Mouse (Mus musculus) stomach, embryonic 15.5 days (tissue): Measurements from ENCODE around the gene Stk39. TPM values are rescaled to one million over a fixed set of nuclear protein-coding genes. Genes with fewer than 3 reads are reported as not detected.

Source experiments
- ATAC-seq: fragments of 200-750 bp; cut with Nextera tagmentation; 2 replicates; pipeline ENCODE4 v1.8.0; 2017; ENCODE audit warnings: low read depth, moderate number of reproducible peaks, moderate TSS enrichment; ENCODE audit not compliant: insufficient read depth, low FRiP score
- H3K27ac ChIP-seq: fragments of 300-500 bp; sonication (generic); 2 replicates; pipeline ENCODE4 v1.5.1; 2015; ENCODE audit warnings: mild to moderate bottlenecking, inconsistent platforms
- H3K27me3 ChIP-seq: fragments of 300-500 bp; sonication (generic); replicated peaks from 2 replicates; pipeline ENCODE4 v1.6.1; 2015; ENCODE audit warnings: inconsistent platforms
- H3K36me3 ChIP-seq: fragments of 300-500 bp; sonication (generic); 2 replicates; pipeline ENCODE4 v1.6.1; 2015; ENCODE audit warnings: inconsistent platforms
- H3K4me1 ChIP-seq: fragments of 300-500 bp; sonication (generic); 2 replicates; pipeline ENCODE4 v1.6.1; 2015; ENCODE audit warnings: inconsistent platforms
- H3K4me2 ChIP-seq: fragments of 300-500 bp; sonication (generic); 2 replicates; pipeline ENCODE4 v1.6.1; 2015; ENCODE audit warnings: mild to moderate bottlenecking, inconsistent platforms
- H3K4me3 ChIP-seq: fragments of 300-500 bp; sonication (generic); replicated peaks from 2 replicates; pipeline ENCODE4 v1.5.1; 2015; ENCODE audit warnings: inconsistent platforms
- H3K9ac ChIP-seq: fragments of 300-500 bp; sonication (generic); 2 replicates; pipeline ENCODE4 v1.6.1; 2015; ENCODE audit warnings: inconsistent platforms
- H3K9me3 ChIP-seq: fragments of 300-500 bp; sonication (generic); 2 replicates; pipeline ENCODE4 v1.6.1; 2016; ENCODE audit warnings: inconsistent platforms
- WGBS: fragments of 180-500 bp; shearing (Covaris S2); methylation state at CpG from one replicate; pipeline ENCODE4 v1.1.7; 2015; 5-methylcytosine and 5-hydroxymethylcytosine counted together
- polyA plus RNA-seq: library from polyadenylated mRNA; unstranded; fragments of >200 nt; fragmentation: Nextera tagmentation; extraction: Ambion mirVana; gene quantifications from 2 replicates; pipeline ENCODE4 v1.2.1, GENCODE M21; 2015

Gene Stk39
- polyA plus RNA-seq, 1 experiment from 2014 or later, result 21.7 TPM

DNA sequence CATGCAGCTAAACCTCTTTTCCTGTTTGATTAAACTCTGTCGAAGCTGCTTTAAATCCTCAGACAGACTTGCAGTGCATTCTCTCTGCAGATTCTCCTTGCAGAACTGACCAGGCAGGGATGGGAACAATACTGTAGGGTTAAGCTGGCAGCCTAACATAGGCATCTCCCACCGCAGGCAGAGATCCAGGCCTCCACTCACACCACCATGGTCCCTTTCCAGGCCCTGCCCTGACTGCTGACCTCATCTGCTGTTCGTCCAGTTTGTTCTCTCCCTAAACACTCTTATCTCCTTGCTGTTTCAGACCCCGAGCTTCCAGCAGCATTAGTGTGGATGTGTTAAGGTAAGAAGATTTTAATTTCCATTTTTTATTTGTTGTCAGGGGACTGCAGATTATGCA is 182.1 kb downstream of the Stk39 start:
- WGBS, result 28% methylated on average over 4 of the region's 4 CpGs
- H3K27me3 ChIP-seq, result no peaks in the 10 kb centered on the region
- H3K4me2 ChIP-seq, result no peak overlapping the region
- H3K4me3 ChIP-seq, result no peak overlapping the region
- H3K36me3 ChIP-seq, result no peaks in the 10 kb centered on the region
- H3K4me1 ChIP-seq, result no peaks in the 10 kb centered on the region; the same call in 1 of the 2 replicates
- no peak overlapping the region for H3K27ac ChIP-seq
- no peaks in the 10 kb centered on the region for H3K9me3 ChIP-seq
- no peak for ATAC-seq
- H3K9ac ChIP-seq, result no peak overlapping the region

DNA sequence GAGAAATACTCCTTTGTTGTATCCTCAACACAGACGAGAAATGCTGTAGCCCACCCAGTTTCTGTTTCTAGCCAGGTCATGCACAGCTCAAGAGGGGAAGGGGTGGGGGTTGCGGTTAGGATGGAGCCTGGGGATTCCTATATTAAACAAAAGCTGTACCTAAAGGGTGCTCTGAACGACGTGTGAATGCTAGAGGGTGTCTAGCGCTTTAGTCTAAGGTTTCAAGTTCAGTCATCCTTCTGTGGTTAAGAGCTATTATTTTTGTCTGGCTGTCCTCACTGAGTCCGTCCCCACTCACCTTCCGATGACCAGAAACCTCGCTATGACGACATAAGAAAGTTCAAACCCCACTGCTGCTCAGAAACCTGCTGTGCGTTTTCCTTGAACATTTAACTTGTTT is 182.9 kb downstream of the Stk39 start:
- Histone ChIP-seq H3K27me3 (no peaks in the 10 kb centered on the region), H3K9ac (no peak overlapping the region), H3K27ac (no peak overlapping the region), H3K4me2 (no peak overlapping the region), H3K9me3 (no peaks in the 10 kb centered on the region), H3K36me3 (no peaks in the 10 kb centered on the region), H3K4me3 (no peak overlapping the region), H3K4me1 (no peaks in the 10 kb centered on the region; the same call in 1 of the 2 replicates)
- WGBS, result 69% methylated on average over 10 of the region's 10 CpGs
- no peak for ATAC-seq

DNA sequence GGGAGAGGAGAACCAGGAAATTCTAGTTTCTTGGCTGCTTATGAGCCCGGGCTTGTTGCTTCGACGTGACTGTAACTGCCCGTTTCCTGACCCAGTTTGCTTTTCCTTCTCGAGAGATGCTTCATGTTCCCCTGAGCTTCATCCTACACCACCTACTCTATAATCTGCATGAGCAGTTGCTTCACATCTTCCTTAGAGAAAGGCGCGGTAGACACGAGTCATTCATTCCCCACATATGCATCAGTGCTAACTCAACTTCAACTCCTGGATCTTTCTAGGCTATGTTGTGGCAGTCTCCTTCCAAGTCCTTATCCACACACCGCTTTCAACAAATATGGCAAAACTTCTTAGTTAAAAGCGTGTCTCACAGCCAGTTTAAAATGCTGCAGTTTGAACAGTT is 184.0 kb downstream of the Stk39 start:
- H3K4me1 ChIP-seq, result no peaks in the 10 kb centered on the region; the same call in 1 of the 2 replicates
- no peak overlapping the region for H3K4me2 ChIP-seq
- H3K27ac ChIP-seq, result no peak overlapping the region
- no peaks in the 10 kb centered on the region for H3K27me3 ChIP-seq
- no peak for ATAC-seq
- H3K36me3 ChIP-seq, result no peaks in the 10 kb centered on the region
- no peak overlapping the region for H3K9ac ChIP-seq
- no peaks in the 10 kb centered on the region for H3K9me3 ChIP-seq
- no peak overlapping the region for H3K4me3 ChIP-seq
- 95% methylated on average over 10 of the region's 10 CpGs for WGBS

GRCm38 (mm10) chr2:68284391-68284790 is 187.7 kb downstream of the Stk39 start:
- ATAC-seq, result no peak
- Histone ChIP-seq H3K4me2 (no peak overlapping the region), H3K4me1 (no peaks in the 10 kb centered on the region), H3K27ac (no peak overlapping the region), H3K4me3 (no peak overlapping the region), H3K36me3 (no peaks in the 10 kb centered on the region), H3K9me3 (no peaks in the 10 kb centered on the region), H3K9ac (no peak overlapping the region), H3K27me3 (no peaks in the 10 kb centered on the region)
- WGBS, result 55% methylated on average over 2 of the region's 2 CpGs

DNA sequence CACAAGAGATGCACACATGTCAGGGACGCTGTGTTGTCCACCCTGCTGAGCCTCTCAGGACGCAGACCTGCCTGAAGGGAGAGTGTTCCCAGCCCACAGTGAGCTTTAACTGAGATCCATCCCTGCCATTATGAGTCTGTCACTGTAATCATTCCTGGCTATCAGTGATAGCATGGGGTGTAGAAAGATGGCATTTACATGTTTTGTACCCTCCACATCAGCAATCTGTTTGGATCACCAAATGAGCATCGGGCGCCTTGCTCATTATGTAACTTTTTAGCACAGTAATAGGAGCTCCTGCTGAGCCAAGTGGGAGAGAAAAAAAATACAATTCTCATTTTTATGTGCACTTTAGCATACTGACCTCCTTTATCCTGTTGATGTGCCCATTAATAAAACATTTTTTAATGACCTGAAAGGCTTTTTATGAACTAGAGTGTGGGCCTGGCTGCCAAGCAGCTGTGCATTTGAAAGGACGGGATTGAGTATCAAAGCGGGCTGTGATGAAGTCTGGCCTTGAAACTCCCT is 189.0 kb downstream of the Stk39 start:
- H3K36me3 ChIP-seq, result no peaks in the 10 kb centered on the region
- H3K9me3 ChIP-seq, result no peaks in the 10 kb centered on the region
- H3K4me2 ChIP-seq, result no peak overlapping the region
- ATAC-seq, result no peak
- no peak overlapping the region for H3K4me3 ChIP-seq
- 85% methylated on average over 6 of the region's 6 CpGs for WGBS
- H3K27ac ChIP-seq, result no peak overlapping the region
- H3K4me1 ChIP-seq, result no peaks in the 10 kb centered on the region
- no peaks in the 10 kb centered on the region for H3K27me3 ChIP-seq
- no peak overlapping the region for H3K9ac ChIP-seq

- WGBS, result 85% methylated on average over 3 of the region's 3 CpGs
- ATAC-seq, result no peak
- H3K9me3 ChIP-seq, result no peaks in the 10 kb centered on the region
- H3K27me3 ChIP-seq, result no peaks in the 10 kb centered on the region
- H3K27ac ChIP-seq, result no peak overlapping the region
- H3K4me3 ChIP-seq, result no peak overlapping the region
- no peaks in the 10 kb centered on the region for H3K36me3 ChIP-seq
- H3K4me1 ChIP-seq, result no peaks in the 10 kb centered on the region
- no peak overlapping the region for H3K9ac ChIP-seq
- H3K4me2 ChIP-seq, result no peak overlapping the region
Measured at GRCm38 (mm10) chr2:68281575-68281974, 190.5 kb downstream of the Stk39 start.

DNA sequence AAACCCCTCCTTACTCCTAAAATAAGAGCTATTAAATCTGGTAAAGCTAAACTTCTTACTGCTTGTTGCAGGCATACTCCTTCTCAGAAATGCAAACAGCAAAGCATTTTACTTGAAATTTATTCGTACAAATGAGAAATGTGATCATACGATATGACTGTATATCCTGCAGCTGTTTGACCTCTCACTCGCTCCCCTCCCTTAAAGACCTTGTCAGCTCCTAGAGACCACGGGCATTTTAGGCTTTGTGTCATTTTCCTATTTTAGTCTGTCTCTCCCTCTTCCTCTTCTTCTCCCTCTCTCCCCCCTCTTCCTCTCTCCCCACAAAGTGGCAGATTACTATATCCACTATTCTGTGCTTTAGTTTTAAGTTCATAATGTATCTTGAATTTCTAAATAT is 200.8 kb downstream of the Stk39 start:
- H3K36me3 ChIP-seq, result peaks cover 7% of the 10 kb centered on the region; the same call in 1 of the 2 replicates
- H3K4me2 ChIP-seq, result no peak overlapping the region
- no peaks in the 10 kb centered on the region for H3K27me3 ChIP-seq
- no peaks in the 10 kb centered on the region for H3K4me1 ChIP-seq
- no peak overlapping the region for H3K9ac ChIP-seq
- WGBS, result 36% methylated on average over 4 of the region's 4 CpGs
- H3K9me3 ChIP-seq, result no peaks in the 10 kb centered on the region
- no peak overlapping the region for H3K4me3 ChIP-seq
- no peak overlapping the region for H3K27ac ChIP-seq
- ATAC-seq, result no peak

- Histone ChIP-seq H3K4me2 (no peak overlapping the region), H3K27me3 (no peaks in the 10 kb centered on the region), H3K4me1 (no peaks in the 10 kb centered on the region), H3K9me3 (no peaks in the 10 kb centered on the region), H3K4me3 (no peak overlapping the region), H3K36me3 (peaks cover 7% of the 10 kb centered on the region; the same call in 1 of the 2 replicates), H3K27ac (no peak overlapping the region), H3K9ac (no peak overlapping the region)
- no peak for ATAC-seq
- 66% methylated on average over 6 of the region's 6 CpGs for WGBS
Measured at GRCm38 (mm10) chr2:68270836-68271235, 201.2 kb downstream of the Stk39 start.

- Histone ChIP-seq H3K4me2 (no peak overlapping the region), H3K4me3 (no peak overlapping the region), H3K4me1 (no peaks in the 10 kb centered on the region), H3K27ac (no peak overlapping the region), H3K36me3 (peaks cover 7% of the 10 kb centered on the region; the same call in 1 of the 2 replicates), H3K9ac (no peak overlapping the region), H3K9me3 (no peaks in the 10 kb centered on the region), H3K27me3 (no peaks in the 10 kb centered on the region)
- no peak for ATAC-seq
- WGBS, result 80% methylated on average over 4 of the region's 4 CpGs
Measured at GRCm38 (mm10) chr2:68269646-68270045, 202.4 kb downstream of the Stk39 start.

DNA sequence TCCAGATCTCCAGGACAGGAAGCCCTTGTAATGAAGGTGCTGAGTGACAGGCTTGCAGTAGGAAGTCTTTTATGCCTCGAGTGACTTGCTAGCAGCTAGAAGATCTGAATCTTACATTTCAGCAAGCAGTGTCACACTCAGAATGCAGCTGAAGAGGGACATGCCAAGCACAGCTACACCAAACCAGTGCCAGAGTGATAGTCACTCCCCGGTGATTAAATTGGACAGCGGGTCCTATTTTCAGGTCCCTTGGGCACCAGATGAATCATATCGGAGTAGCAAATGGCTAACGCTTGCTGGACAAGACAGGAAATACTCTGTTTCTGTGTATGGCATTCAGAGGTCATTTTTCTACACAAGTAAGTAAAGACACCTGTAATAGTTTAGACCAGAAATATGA is 207.2 kb downstream of the Stk39 start:
- WGBS, result 81% methylated on average over 5 of the region's 5 CpGs
- Histone ChIP-seq H3K4me3 (no peak overlapping the region), H3K4me2 (no peak overlapping the region), H3K27me3 (no peaks in the 10 kb centered on the region), H3K4me1 (no peaks in the 10 kb centered on the region), H3K9me3 (no peaks in the 10 kb centered on the region), H3K9ac (no peak overlapping the region), H3K36me3 (no peaks in the 10 kb centered on the region), H3K27ac (no peak overlapping the region)
- no peak for ATAC-seq

- no peak overlapping the region for H3K9ac ChIP-seq
- H3K4me1 ChIP-seq, result no peaks in the 10 kb centered on the region
- no peaks in the 10 kb centered on the region for H3K9me3 ChIP-seq
- 88% methylated on average over 2 of the region's 2 CpGs for WGBS
- H3K27ac ChIP-seq, result no peak overlapping the region
- no peak overlapping the region for H3K4me2 ChIP-seq
- H3K4me3 ChIP-seq, result no peak overlapping the region
- no peak for ATAC-seq
- H3K27me3 ChIP-seq, result no peaks in the 10 kb centered on the region
- no peaks in the 10 kb centered on the region for H3K36me3 ChIP-seq
Measured at GRCm38 (mm10) chr2:68260911-68261310, 211.2 kb downstream of the Stk39 start.

- no peak overlapping the region for H3K4me2 ChIP-seq
- no peak overlapping the region for H3K4me3 ChIP-seq
- H3K36me3 ChIP-seq, result no peaks in the 10 kb centered on the region
- ATAC-seq, result peak; percentile 56; the same call in 1 of the 2 replicates
- WGBS, result 51% methylated on average over 6 of the region's 6 CpGs
- H3K27ac ChIP-seq, result no peak overlapping the region
- no peak overlapping the region for H3K9ac ChIP-seq
- no peaks in the 10 kb centered on the region for H3K4me1 ChIP-seq
- no peaks in the 10 kb centered on the region for H3K9me3 ChIP-seq
- no peaks in the 10 kb centered on the region for H3K27me3 ChIP-seq
Measured at GRCm38 (mm10) chr2:68257571-68257970, 214.5 kb downstream of the Stk39 start.

DNA sequence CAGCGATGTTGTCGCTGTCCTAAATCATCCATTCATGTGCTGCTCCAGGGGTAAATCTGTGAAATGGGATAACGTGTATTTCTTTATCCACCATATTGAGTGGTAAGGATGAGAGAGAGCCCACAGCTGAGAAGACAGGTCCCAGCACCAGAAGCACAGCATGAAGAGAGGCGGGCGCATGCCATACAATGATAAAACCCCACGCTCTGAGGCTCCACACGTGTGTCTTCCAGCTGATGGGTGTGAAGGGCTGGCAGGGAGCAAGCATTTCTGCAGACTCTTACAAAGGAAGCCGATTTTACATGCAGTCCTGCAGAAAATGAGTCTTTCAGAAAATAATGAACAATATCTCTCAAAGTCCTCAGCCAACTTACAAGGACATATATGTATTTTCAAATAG is 215.6 kb downstream of the Stk39 start:
- no peak overlapping the region for H3K4me3 ChIP-seq
- H3K27me3 ChIP-seq, result no peaks in the 10 kb centered on the region
- no peak overlapping the region for H3K9ac ChIP-seq
- no peaks in the 10 kb centered on the region for H3K4me1 ChIP-seq
- H3K9me3 ChIP-seq, result no peaks in the 10 kb centered on the region
- ATAC-seq, result no peak
- H3K36me3 ChIP-seq, result no peaks in the 10 kb centered on the region
- 91% methylated on average over 8 of the region's 8 CpGs for WGBS
- no peak overlapping the region for H3K27ac ChIP-seq
- H3K4me2 ChIP-seq, result no peak overlapping the region
